Mouse (Mus musculus): Measurements from ENCODE around the gene 5830473C10Rik.

DNA sequence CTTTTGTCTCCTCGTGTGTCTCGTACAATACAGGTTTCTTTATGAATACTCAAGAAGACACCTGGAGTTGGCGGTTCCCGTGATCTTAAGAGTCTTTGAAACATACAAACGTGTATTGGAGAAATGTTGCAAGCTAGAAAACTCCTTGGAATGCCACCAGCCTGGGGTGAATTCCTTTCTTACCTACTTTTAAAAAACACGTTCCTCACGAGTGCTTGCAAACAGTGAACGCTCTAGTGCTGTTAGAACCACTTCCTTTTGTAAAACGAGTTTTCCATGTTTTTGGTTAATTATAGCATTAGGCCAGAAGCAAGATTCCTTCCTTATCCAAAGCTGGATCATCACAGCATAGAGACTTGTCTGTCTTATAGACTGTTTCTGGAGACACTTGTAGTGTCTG lies 18.6 kb downstream of the 5830473C10Rik start:
- TF ChIP-seq CTCF (IDR thresholded peaks at IDR 0.05; ENCODE audit: low read depth): no peak
- TF ChIP-seq EP300 (optimal IDR thresholded peaks at IDR 0.05): no peak
